Mouse (Mus musculus) ZHBTc4 (cell line): Measurements from ENCODE around the gene H2-Eb2.
A peak's percentile ranks its signal among the peaks of the same experiment; 100 is the strongest.

Experiments
- DNase-seq: peaks from one replicate; pipeline ENCODE4 v3.0.0-alpha.2; 2011; ENCODE audit warnings: low read depth, low spot score

The H2-Eb2 gene

DNA sequence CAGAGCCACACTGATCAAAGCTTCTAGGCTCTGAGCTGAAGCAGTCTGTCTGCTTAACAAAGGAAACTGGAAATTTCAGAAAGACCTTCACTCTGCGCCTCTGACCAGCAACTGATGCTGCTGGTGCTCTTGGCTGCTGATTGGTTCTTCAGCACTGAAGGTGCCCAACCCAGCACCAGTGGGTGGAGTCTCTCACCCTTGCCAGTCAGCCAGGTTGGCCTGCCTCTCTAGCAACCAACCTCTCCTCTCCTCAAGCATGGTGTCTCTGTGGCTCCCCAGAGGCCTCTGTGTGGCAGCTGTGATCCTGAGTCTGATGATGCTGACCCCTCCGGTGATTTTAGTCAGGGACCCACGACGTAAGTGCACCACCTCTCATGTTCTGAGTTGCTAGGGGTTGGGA is at the start of gene H2-Eb2:
Gene H2-Eb2, plus strand, starts transcription at position 230 of the 400 bp plus-strand sequence.
- peak; percentile 23 for DNase-seq

DNA sequence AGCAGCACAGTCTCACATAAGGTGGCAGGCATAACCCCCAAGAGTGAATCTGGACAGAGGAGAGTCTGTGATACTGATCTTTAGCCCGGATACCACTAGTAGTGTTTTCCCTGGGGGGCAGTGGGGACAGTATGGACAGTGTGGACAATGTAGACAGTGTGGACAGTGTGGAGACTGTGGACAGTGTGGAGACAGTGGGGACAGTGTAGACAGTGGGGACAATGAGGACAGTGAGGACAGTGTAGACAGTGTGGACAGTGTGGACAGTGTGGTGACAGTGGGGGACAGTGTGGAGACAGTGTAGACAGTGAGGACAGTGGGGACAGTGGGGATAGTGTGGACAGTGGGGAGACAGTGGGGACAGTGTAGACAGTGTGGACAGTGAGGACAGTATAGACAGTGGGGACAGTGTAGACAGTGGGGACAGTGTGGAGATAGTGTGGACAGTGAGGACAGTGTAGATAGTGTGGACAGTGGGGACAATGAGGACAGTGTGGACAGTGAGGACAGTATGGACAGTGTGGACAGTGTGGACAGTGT is 44.9 kb upstream of the H2-Eb2 start:
- DNase-seq, result no peak

DNA sequence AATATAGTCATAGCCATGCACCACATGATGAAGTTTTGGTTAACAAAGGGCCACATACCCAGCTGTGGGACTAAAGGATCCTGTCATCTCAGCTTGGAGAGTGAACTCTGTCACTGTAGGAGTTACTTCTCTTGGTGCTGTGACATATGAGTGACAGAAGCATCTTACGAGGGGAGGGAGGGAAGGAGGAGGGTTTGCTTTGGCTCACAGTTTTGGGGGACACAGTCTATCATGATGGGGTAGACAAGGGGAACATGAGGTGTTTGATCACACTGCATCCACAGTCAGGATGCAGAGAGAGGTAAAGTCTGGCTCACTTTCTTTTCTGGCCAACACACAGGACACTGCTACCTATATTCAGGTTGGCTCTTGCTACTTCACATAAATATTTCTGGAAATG is 43.6 kb upstream of the H2-Eb2 start:
- no peak for DNase-seq

DNA sequence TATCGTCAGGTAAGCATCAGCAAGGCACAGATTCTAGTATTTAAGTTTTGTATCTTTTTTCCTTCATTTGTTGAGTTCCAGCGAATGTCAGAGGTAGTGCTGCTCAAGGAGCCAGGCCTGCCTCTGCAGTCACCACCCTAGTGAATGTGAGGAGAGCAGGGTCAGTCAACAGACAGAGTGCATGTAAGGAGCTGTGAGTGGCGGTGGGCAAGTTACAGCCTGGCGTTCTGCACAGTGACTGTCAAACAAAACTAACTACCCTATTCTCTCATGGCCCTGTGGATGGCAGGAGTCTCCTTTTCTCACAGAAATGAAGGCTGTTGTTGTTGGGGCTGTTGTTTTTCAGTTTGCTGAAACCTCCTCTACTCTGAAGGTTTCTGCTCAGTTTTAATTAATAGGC is 40.1 kb upstream of the H2-Eb2 start:
- DNase-seq, result no peak

DNA sequence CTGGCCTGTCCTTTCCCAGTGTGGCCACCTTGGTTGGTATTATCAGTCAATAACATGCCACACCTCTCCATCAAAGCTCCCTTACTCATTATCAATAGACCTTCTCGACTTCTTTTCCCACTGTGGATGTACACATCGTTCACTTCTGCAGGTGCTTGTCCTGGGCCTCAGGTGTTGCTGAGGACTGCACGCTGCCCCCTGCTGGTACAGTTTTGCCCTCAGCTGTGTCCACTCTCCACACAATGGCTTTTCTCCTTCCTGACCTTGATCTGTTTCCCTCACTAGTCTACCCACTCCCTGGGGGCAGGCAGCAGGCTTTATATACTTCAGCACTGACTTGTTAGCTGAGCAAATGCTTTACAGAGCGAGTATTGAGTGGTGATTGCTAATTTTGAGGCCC is 39.6 kb upstream of the H2-Eb2 start:
- no peak for DNase-seq

DNA sequence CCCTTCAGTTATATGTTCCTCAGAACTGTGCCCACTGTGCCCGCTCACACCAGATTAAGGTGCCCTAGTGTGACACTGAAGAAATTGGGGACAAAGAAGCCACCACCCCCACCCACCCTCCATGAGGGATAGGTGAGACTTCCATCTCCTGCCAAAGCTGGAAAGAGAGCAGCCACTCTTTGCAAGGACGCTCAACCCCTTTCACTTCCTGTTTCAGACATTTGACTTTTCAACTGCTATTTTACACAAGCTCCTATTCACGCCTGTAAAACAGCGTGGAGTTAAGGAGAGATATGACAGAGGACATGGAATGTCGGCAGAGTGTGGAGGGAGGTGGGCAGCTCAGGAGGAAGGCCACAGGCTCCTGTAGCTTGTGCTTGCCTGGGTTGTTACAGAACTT is 39.0 kb upstream of the H2-Eb2 start:
- DNase-seq, result no peak

DNA sequence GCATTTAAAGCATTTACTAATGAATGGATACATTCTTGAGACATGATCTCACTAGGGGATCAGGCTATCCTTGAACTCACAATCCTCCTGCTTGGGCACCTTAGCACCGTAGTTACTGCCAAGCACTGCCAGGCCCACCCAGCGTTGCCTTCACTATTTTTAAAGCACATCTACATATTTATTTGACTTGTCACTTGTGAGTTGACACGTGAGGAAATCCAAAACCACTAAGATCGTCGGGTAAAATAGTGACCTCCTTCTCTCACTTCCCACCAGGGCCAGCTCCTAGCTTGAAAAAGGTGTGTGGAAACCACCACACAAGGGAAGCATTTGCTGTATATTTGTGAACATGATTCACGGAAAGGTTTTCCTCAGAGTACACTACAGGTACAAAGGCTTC is 38.5 kb upstream of the H2-Eb2 start:
- DNase-seq, result no peak

DNA sequence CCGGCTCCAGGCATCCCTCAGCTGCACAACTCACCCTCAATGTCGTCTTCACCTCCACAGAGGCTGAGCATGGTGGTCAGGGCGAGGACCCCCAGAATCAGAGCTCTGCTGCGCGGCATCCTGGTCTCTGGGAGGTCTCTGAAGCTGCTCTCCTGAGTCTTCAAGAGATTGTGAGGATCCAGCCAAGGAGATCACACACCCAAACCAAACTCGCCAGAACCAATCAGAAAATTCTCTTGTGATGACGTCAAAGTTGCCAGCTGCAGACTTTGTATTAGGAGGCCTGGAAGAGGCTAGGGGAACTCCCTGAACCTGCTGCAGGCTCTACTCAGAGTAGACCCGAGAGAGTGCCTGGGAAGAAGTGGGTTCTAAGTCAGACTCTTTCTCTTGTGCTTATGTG is 37.8 kb upstream of the H2-Eb2 start, which contains the start of gene H2-Aa:
Gene H2-Aa, minus strand, starts transcription at position 176 of the 400 bp plus-strand sequence.
- peak; percentile 68 for DNase-seq

DNA sequence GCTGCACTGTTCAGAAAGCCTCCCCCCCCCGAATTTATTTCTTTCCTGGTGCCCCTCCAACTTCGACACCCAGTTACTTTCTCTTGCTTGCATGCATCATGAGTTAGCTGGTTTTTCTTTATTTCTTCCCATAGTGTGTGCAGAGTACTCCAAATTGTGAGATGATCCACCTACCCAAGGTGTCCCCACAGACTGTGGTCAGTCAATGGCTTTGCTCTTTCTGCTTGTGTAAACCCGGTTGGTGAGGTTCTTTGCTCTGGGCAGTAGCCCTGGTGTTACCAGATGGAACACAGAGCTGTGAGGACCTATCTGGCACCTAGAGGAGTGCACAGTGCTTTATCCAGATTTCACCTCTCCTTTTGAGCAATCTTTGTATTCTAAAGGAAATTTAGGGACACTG is 37.3 kb upstream of the H2-Eb2 start:
- no peak for DNase-seq

DNA sequence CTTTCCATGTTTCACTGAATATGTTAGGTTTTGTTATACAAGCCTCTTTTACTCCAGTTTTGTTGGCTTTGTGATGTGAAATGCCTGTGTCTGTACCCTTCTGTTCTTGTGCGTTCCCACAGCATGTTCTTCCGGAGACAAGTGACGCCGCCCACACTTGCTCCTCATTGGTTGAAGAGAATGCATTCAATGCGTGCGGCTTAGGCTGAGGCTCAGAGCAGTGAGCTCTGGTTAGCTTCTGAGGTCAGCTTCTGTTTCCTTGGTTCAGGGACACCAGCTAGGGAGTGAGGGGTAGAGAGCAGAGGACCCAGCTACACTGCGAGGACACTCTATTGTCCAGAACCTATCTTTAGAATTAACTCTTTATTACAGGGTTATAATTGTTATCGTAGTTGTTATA is 33.9 kb upstream of the H2-Eb2 start:
- DNase-seq, result peak; percentile 82

DNA sequence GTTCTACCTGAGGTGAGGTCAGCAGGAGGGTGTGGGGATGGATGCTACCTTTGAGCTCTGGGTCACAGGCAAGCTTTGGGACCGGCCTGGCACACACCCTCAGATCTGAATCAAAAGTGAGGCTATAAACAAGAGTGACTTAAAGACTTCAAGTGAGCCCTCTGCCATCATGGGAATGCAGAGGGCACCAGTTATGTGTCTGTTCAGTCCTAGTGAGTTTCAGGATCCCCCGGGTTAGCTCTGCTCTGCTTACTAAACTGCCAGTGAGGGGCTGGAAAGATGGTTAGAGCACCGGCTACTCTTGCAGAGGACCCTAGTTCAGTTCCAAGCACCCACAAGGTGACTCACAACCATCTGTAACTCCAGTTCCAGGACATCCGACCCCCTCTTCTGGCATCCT is 32.9 kb upstream of the H2-Eb2 start:
- DNase-seq, result no peak

DNA sequence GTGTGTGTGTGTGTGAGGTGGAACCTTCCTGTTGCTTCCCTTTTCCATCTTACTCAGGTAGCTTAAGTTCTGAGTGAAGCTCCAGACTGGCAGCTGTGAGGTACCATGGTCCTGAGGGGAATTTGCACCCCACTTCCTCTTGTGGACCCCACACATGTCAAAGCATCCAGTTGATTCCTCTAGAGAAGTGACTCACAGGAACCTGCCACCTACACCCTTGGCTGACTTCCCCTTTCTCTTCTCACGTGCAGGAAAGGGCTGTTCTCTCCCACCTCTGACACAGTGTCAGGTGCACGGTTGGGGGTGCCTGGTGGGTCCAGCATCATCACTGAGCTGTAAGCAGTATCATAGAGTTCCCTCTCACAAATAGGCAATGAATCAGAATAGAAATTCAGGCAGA is 31.9 kb upstream of the H2-Eb2 start:
- DNase-seq, result no peak

DNA sequence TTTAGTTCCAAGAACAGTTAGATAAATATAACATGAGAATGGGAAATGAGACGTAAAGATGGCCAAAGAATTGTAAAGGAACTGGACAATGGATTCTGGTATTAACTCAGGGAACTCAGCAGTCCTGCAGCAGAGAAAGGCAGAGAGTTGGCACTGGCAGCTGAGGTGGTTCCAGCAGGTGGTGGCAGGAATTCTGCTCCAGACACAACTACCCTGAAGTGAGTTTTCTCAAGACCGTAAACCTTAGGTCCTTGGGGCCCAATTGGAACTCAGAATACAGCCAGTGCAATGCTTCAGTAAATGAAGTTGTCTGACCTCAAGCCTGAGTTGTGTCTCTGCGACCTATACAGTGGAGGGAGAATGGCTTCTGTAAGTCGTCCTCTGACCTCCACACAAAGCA is 31.2 kb upstream of the H2-Eb2 start:
- no peak for DNase-seq

DNA sequence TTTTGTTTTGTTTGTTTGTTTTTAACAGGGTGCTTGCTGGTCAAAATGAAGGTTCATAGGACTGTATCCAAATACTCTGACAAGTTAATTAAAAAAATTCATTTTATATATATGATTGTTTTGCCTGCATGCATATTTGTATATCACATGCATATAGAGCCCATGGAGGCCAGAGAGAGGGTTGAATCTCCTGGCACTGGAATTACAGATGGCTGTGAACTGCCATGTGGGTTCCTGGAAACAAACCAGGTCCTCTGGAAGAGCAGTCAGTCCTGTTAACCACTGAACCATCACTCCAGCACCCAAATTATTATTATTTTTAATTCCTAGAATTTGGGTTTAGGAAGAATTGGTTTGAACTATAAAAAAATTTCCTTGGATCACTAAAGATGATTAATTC is 30.2 kb upstream of the H2-Eb2 start:
- no peak for DNase-seq

DNA sequence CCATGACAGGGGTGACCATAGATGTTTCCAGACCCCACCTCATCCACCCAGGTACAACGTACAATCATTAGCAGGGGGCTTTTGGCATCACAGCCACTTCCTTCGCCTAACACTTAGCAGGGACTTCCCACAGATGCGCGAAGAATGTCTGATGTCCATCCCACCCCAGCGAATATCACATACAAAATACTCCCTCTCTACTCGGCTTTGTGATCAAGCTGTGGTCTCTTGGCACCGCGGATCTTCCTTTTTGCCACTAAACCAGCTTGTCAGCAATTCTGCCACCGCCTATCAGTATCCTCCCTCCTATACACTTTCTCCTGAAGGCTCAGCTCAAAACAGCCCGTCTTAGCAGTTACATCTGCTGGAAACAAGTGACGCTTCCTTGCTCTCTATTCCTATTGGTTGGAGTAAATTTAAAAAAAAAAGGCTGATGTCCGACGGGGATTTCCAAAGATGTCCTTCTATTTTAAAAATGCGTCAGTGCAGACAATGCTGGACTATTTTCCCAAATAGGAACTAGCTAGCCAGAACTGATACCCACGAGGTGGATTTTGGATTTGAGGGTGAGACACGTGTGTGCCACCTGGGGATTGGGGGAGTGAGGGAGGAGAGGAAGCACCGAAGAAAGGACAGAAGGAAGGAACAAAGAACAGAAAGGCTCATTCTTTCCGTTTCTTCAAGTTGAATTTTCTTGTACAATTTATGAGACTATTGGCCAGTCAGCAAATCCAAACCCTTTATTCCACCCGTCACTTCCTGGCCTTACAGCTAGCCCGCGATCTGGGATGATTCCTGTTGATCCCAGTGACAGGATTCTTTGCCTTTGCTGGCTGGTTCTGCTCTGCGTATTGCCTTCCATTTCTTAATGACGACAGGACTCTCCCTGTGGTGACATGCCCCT is 29.3 kb upstream of the H2-Eb2 start:
- DNase-seq, result peak; percentile 64

DNA sequence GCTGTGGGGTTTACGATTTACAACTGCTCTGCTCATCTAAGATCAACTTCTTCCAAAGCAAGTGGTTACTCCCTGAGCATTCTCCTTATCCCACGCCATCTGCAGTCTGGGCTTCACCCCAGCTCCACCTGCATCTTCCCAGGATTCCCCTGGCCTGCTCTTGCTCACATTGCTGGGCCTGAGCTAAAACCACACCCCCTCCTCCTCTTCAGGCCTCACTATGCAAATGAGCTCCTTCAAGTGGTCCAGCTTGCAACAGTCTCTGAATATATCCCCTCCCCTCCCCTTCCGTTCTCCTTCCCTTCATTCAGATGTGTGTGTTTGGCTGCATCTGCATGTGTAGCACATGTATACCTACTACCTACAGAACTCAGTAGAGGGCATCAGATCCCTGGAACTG is 26.1 kb upstream of the H2-Eb2 start:
- DNase-seq, result peak; percentile 60

DNA sequence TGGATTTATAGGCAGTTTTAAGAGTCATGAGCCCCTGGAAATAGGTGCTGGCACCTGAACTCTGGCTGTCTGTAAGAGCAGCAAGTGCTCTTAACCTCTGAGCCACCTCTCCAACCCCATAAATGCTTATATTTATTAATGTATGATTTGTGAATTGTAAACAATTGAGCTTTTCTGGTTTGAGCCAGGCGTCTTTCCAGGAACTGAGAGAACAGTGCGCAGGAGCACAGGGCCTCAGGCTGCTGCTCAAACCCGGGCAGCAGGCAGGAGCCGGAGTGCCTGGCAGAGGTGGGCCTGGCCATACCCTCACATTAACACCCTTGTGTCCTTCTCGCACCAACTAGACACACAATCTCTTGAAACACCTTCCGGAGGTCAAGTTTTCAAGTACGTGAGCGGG is 25.4 kb upstream of the H2-Eb2 start:
- DNase-seq, result no peak

DNA sequence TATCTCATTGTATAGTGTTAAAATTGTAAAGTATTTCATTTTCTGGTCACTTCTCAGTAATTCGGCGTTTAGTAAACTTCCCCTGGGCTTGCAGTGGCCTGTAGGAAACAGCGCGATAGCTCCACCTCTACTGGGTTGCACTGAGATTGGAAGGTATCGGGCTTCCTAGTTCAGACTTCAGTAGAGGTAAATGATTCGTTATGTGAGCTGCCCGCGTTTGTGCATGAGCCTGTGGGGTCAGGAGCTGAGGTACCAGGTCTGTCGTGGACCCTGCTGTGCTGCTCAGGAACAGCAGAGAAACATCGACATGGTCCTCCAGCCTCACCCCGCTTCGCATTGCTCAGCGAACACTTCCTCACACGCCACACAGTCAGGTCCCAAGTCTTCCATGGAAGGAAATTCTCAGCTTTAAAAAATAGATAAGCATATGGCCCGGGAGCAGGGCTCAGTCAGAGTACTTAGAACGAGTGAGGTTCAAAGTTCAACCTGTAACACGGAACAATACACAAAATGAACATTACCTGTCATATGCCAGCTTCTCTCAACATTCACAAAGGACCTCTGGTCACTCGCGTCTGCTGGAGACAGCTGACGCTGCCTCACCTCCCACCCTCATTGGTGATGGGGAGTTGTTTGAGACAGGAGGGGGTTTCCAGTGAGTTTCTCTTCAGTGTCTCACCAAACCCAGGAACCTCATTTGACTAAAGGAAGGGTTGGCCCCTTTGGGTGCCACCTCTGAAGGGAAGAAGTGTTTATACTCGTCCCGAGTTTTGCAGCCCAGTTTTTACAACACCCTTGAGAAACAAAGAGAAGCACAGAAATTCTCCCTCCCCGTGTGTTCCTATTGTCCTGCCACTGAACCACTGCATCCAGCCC is 24.5 kb upstream of the H2-Eb2 start:
- DNase-seq, result no peak

DNA sequence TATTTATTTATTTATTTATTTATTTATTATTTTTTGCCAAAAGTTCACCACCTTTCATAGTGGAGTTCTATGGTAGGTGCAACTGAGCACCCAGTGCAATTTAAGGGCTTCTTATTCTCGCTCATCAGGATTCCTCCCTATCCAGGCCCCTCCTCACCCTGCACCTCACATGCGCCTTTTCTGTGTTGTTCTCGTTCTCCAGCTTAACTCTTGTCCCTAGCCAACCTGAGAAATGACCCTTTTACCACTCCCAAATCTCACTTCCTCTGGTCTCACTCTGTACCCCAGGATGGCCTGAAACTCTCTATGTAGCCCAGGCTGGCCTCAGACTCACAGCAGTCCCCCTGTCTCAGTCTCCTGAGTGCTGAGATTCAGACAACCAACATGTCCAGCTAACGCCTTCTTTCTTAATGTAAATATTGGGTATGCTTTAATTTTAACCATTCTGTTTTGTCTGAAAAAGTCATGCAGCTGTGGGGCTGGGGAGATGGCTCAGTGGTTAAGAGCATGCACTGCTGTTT is 23.7 kb upstream of the H2-Eb2 start:
- no peak for DNase-seq

DNA sequence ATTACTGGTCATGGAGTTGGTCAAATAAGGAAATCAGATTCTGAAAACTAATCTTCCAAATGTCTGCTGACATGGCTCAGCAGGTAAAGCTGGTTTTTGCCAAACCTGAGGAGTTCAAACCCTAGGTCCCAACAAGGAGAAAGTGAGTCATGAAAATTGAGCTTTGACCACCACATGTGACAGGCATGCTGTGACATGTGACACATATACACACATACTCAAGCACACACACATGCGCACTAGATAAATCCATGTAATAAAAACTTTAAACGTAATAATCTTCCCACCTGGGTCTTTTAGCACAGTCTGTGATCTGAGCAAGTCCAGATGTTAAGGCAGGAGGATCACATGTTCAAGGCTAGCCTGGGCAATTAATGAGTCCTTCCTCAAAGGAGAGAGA is 21.7 kb upstream of the H2-Eb2 start:
- DNase-seq, result no peak

DNA sequence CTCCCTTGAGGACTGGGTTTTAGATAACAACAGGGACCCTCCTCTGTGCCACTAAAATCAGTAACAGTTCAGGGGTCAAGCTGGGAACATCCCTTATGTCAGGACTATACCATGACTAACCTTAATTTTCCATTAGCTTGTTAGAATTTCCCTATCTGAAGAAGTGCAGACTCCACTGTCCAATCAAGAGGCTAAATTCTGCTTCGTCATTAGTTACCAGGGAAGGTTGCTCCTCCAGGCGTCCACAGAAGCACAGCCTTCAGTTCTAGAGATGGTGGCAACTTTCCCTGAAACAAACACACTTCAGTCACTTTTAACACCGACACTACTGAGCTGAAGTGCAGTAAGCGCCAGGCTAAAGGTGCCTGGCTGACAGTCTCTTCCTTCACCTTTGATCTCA is 20.7 kb upstream of the H2-Eb2 start:
- DNase-seq, result peak; percentile 61

DNA sequence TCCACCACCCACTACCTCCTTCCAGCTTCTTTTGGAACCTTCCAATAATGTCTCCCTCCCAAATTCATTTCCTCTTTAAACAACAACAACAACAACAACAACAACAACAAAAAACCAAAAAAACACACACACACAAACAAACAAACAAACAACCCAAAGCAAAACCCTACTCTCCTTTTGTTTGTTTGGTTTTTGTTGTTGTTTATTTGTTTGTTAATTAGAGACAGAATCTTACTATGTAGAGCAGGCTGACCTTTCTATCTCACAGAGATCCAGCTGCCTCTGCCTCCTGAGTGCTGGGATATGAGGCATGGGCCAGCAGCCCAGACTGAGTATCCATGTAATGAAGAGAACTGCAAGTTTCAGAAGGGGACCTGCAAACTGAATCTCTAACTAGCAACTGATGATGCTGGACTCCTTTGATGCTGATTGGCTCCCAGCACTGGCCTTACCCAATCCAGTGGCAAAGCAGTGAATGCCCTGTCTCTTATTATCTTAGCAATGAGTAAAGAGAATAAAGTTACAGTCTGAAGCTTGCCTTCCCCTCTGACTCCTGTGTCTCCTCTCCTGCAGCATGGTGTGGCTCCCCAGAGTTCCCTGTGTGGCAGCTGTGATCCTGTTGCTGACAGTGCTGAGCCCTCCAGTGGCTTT is 20.0 kb upstream of the H2-Eb2 start, which contains the start of gene H2-Eb1:
Gene H2-Eb1, plus strand, starts transcription at position 488 of the 651 bp plus-strand sequence.
- peak; percentile 79 for DNase-seq
